Mouse (Mus musculus) gastrocnemius, adult 8-10 months (tissue): Measurements from ENCODE around the gene Cort. TPM values are rescaled to one million over a fixed set of nuclear protein-coding genes. Genes with fewer than 3 reads are reported as not detected.
"Not testable (repeated sequence)": the region's sequence is repeated elsewhere in the genome, so short reads cannot be mapped to it uniquely, and the experiment has no call there.

Experiments used
- DNase-seq, 2 experiments: peaks; one replicate each; pipeline ENCODE4 v3.0.0; 2022; ENCODE audit warnings: low spot score in 2 of 2
- total RNA-seq, 4 experiments: library from RNA; stranded (reverse); gene quantifications; 2 replicates each; pipeline ENCODE4 v1.2.4; 2022

Cort gene
- total RNA-seq, 4 experiments from 2014 or later = 0.53 to 0.61 TPM; not detected in 2

DNA sequence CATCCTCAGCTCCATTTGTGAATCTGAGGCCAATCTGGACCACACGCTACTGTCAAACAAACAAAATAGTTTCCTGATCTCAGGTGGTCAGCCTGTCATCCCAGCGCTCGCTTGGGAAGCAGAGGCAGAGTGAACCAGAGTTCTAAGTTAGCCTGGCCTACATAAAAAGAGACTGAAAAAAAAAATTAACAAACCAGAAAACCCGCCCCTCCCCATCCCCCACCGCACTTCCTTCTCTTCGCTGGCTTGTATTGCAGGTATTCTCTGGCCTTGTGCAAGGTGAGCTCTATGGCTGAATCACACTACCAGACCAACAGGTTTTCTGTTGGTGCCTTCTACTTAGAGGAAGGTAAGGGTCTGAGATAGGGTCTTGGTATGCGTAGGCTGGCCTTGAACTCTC, 21.0 kb upstream of the Cort start:
- DNase-seq = no peak

DNA sequence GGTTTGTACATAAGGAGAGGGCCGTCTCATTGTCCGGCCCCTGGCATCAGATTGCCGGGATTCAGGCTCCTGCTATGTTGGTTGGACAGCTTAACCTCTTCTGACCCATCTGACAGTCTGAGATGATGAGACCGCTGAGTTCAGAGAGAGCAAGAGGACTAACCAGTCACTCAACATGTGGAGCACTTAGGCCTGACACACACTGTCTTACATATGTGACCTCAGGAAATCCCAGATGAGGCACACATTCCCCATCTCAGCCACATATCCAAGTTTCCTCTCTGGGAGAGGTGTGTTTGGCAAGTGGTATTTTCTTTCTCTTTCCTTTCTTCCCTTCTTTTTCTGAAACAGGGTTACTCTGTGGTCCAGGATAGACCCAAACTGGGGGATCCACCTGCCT, 18.6 kb upstream of the Cort start:
- no peak for DNase-seq

DNA sequence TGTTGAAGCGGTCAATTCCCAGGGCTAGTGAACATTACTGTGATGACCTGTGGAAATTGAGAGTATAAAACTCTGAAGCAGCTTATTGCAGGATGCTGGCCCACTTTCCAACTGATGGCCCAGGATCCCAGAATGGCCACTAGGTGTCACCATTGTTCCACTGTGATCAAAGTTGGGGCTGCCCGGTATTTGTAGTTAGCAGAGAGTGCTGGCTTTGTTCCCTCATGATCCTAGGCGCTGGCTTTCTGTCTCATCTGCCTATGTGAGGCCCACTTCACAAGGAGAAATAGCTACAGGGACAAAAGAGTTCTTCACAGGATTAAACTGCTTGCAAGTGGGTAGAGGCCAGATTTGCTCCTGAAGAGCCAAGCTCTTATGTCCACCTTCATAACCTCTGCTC, 17.9 kb upstream of the Cort start:
- peak; percentile 56 to 71 for DNase-seq

DNA sequence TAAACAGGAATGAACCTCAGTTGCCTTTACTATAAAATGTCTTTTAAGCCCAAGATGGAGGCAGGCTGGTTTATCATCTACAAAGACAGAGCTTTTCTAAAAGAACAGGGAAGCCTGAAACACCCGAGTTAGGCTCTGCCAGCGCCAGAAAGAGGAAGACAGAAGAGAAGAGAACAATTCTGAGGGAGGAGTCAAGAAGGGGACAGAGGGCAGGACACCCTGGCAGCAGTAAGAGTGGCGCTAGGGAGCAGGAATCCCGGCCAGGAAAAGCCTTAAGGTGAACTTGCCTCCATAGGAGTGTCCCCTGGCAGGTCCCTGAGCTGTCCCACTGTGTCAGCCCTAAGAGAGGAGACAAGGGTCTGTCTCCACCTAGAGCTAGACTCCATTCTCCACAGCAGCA, 17.0 kb upstream of the Cort start:
- no peak for DNase-seq

DNA sequence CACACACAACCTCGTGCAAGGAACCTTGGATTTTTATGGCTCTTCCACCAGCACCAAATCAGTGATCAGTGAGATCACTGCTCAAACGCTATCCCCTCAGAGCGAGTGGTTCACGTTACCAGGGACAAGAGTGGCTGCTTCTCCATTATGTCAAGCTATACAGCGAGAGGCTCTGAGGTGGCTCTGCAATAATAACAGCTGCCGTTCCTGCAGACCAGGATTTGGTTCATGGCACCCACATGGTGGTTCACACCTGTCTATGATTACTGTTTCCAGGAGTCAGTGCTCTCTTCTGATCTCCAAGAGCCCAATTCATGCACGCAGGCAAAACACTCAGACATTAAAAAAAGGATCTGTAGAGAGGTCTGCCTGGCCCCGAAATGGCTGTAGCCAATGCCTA, 12.0 kb upstream of the Cort start:
- no peak for DNase-seq

DNA sequence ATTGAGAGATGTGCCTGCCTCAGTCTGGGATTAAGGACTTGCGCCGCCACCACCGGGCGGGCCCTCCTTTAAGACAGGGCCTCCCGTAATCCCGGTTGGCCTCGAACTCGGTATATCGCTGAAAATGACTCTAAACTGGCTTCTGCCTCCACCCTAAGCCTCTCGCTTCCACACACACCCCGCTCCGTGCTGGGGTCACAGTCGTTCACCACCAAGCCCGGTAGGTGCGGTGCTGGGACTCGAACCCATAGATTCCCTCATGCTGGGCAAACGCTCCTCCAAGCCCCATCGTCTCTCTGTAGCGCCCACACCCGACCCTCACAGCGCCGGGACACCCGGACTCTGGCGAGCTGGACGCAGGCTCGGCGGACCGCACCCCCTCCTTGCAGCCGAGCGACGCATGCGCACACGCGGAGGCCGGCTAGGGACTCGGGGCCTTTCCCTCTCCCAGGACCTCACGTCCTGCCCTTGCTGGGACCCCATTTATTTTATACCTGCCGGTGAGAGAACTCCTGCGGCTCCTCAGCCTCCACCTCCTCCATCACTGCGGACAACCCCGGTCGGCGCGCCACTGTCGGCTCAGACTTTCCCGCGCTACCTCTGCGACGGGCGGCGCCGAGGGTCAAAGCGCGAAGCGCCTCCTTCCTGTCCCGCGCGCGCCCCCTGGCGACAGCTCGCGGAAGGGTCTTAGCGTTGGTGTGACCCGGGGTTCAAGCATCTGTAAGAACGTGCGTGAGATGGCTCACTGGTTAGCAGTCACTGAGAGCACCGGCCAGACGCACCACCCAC, 10.6 kb upstream of the Cort start, which contains the start of gene Cenps:
Gene Cenps (minus strand): TSS at position 648 of the 789 bp plus-strand sequence.
- peak; percentile 72 to 80 for DNase-seq

DNA sequence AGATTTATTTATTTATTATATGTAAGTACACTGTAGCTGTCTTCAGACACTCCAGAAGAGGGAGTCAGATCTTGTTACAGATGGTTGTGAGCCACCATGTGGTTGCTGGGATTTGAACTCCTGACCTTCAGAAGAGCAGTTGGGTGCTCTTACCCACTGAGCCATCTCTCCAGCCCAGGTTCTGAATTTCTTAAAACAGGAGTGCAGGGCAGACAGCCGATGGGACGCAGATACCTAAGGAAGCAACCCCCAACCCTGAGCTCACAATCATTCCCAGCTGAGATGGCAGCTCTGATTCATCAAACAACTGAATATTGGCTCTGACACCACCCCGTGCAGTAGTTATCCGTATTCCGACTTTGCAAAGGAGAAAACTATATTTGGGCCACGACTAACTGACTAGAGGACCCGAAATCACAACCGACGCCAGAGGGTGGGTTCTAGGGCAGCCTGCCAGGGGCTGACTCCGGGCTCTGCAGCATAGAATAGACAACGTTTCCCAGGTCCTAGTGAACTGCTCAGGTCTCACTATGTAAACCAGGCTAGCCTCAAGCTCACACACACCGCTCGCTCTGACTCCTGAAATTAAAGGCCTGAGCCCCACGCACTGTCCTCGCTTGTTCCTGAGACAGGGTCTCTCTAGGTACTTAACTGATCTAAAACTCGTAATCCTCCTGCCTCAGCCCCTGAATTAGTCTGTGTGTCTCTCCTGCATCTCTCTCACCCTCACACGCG, 9.7 kb upstream of the Cort start:
- no peak for DNase-seq

DNA sequence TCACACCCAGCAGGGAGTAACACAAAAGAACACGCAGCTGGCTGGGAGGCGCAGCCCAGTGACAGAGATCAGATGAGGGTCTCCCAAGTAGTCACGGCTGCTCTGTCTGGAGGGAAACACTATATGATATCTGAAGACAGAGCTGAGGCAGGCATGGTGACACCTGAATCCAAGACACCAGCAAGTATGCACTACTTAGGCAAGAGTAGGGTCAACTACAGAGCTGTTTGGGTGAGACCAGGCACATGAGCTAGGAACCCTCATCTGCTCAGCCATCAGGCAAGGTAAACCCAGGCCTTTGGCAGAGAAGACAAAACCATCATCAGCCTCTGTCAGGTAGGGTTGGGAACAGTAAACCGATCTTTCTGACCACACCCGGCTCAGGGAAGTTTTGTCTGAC, 6.8 kb upstream of the Cort start:
- no peak for DNase-seq

DNA sequence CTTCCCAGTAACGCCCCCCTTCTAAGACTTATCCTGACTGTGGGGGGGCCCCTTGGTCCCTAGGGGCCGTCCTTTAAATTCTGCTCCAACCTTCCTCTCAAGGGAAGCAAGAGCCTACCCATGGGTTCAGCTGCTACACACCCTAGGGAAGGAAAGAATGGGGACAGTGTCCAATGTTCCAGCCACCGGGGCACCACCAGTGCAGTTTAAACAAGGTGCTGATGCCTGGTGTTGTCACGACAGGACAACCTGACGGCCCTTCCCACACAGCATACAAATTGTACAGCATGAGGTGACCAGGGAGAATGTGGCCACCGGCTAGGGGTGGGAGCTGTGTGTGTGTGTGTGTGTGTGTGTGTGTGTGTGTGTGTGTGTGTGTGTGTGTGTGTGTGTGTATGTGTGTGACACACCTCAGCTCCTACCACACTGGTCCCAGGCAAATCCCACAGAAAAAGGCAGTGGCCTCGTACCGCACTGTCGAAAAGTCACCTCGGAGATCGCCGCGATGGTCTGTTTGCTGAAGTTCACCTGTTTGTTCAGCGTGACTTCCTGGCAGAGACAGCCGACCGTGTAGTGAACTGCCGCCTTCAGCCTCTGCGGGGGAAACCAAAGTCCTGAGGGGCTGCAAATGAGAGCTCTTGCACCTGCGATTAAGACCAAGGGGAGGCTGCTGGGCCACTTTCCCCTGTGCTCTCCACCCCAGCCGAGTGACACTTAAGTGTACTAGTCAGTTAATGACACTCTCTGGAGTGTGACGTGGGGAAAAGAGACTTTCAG, 5.4 kb upstream of the Cort start:
- no peak for DNase-seq

DNA sequence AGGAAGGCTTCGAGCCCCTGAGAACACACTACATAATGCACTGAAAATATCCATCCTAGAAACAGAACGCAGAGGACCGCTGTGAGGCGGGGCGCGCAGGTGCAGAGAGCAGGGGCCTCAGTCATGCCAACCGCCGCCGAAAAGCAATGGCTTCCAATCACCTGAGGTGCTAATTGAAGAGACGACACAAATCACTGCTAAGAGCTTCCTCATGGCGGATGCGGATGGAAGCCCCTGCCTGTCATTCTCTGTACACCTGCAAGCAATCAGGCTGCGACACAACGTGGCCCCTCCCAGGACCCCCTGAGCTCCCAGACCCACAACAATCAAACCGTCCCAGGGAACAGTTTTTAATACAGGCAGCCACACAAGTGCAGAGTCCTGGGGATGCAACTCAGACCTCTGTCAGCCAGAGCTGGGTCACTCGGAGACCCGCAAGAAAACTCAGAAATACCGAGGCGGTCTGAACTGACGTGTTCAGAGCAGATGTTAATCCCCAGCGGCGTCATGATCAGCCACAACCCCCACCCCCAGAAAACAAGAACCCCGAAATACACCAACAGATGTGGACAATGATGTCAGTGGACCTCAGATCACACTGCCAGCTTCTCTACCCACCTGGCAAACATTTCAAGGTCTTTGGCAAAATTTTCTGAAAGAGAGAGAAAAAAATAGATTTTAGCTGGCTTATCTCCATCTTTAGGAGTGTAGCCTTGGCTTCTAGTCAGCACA, 4.6 kb upstream of the Cort start:
- DNase-seq = no peak

DNA sequence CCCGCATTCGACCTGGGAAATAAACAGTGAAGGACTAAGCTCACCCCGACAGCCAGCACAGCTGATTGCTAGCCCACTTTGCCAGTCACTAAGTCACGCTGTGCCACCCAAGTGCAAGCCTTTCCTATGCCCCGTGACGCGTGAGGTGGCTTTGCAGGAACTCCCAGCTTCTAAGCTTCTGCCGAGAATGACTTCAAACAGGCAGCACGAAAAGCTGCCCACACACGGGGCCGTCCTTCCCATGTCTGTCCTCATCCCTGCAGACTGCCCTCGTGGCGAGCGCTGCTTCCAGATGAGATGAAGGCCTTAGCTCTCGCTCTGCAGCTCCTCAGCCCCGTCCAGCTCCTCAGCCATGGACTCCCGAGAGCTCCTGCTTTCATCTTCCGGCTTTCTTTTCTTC, 1.9 kb upstream of the Cort start:
- DNase-seq = no peak

DNA sequence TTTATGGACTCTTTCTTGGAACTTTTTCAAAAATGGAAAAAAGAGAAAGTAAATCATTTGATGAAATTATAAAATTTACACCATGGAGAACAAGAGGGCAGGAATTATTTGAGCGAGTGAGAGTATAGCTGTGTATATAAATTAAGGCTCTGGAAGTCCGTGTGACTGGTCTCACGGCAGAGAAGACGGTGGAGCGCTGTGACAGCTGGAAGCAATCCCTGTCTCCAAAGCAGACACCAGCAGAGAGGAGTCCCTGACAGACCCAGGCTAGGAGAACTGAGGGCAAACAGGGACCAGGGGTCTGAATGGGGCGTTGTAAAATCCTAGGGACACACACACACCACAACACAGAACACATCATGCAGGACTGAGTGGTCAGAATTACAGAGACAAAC, 451 bp downstream of the Cort start:
- no peak for DNase-seq

DNA sequence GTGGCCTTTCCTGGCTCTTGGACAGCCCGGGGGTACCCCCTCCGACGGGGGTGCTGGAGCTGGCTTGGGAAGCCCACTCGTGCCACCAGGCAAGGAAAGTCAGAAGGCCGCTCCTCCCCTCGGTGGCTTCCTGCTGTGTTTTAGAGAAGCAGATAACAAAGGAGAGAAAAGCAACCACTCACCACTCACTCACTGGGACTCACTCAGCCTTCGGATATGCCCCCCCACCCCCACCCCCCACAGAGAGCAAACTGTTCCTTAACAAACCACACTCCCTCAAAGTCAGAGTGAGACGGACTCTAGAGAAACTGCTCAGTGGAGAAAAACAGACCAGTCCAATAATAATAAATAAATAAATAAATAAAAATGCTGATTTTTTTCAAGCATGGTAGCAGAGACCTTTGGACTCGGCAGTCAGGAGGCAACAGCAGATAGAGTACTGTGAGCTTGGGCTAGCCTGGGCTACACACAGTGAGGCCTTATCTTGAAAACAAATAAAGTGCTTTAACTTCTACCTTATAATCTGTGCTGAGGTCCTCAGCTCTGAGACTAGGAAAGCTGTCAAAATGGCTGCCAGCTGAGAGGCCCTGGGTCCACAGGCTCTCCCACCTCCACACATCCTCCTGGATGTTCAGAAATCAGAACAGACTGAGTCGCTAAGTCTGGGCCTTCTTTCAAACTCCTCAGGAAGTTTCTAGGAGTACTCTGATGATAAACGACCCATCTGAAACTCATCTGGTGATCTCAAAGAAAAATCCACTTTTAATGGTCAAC, 1.0 kb downstream of the Cort start:
- no peak for DNase-seq

DNA sequence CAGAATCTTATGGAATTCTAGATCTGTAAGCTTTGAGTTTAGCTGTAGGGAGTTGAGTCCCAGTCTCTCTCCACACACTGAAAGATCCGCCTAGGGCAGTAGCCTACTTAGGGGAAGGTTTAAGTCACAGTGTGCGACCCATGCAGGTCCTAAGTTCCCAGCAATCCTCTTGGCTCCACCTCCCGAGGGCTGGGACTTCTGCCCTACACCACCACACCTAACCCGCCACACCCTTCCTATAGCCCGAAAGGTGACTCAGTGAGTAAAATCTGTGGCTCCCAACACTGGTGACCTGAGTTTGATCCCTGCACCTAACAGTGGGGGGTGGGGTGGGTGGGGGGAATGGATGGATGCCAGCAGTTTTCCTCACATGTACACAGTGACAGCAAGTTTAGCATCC, 3.1 kb downstream of the Cort start:
- DNase-seq = no peak

DNA sequence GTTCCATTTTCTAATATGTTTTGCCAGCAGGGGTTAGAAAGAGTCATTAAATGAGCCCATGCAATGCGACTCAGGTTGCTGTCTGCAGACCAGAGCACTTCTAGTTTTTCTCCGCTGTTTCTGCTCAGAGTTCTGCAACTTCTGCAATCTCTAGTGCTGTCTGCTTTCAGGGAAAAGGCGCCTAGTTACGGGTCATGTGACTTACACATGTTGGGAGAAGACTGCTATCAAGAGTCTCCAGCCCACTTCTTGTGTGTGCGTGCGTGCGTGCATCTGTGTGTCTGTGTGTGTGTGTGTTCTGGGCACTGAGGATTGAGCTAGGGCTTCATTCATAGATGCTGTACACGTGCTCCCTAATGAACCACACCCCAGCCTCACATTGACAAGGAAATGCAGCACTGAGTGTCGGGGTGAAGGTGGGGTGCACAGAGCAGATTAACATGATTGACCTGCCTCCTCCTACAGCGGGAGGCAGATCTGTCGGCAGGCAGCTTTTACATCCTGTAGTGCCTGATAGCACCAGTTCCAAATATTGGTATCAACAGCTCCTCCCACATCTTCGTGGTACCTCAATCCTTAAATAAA, 6.5 kb downstream of the Cort start:
- not testable (repeated sequence) for DNase-seq

DNA sequence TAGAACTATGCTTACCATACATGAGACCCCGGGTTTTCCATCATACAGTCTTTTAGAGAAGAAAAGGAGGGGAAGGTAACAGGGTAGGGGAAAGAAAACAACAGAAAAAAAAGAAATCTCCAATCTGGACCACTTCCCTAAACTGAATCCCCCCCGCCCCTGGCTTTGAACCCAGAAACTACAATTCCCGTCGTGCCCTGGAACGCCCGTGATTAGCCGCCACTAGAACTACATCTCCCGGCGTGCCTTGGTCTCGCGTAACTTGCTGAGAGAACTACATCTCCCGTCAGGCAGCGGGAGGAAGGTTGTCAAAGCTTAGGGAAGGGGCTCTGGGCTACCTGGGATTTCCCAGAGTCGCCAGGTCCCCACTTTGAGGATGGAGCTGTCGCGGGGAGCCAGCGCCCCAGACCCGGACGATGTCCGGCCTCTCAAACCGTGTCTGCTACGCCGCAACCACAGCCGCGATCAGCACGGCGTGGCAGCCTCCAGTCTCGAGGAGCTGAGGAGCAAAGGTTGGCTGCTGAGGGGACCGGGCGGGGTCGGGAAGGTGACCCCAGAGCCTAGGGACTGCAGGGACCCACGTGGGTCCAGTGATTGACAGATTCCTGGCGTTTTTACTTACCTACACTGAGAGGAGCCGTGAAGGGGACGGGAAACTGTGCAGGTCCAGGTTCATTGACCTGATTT, 22.5 kb downstream of the Cort start, which contains the start of gene Dffa:
Gene Dffa (plus strand): TSS at position 272 of the 687 bp plus-strand sequence.
- peak; percentile 84 to 87 for DNase-seq

DNA sequence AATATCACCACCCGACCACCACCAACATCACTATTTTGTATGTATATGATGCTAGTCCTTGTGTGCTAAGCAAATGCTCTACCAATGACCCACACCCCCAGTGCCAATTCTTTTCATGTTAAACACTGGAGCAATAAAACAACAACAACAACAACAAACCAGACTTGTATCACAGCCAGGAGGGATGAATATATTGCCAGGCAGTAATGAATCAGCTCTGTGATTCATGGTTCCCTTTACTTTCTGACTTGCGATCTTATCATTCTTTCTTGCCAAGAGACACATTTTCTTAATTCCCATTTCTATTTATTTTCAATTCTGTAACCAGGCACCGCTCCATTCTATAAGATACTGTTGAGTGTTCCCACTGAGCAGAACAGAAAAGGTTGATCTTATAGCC, 25.1 kb downstream of the Cort start:
- DNase-seq = no peak

DNA sequence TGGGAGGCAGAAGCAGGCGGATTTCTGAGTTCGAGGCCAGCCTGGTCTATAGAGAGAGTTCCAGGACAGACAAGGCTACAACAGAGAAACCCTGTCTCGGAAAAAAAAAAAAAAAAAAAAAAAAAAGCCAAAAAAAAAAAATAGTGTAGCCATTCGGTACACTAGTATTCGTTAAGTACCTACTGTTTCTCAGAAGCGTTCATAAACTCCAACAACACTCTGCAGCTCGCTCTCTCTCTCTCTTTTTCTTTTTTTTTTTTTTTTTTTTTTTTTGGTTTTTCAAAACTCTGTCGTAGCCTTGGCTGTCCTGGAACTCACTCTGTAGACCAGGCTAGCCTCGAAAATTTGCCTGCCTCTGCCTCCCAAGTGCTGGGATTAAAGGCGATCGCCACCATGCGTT, 26.1 kb downstream of the Cort start:
- not testable (repeated sequence) for DNase-seq

DNA sequence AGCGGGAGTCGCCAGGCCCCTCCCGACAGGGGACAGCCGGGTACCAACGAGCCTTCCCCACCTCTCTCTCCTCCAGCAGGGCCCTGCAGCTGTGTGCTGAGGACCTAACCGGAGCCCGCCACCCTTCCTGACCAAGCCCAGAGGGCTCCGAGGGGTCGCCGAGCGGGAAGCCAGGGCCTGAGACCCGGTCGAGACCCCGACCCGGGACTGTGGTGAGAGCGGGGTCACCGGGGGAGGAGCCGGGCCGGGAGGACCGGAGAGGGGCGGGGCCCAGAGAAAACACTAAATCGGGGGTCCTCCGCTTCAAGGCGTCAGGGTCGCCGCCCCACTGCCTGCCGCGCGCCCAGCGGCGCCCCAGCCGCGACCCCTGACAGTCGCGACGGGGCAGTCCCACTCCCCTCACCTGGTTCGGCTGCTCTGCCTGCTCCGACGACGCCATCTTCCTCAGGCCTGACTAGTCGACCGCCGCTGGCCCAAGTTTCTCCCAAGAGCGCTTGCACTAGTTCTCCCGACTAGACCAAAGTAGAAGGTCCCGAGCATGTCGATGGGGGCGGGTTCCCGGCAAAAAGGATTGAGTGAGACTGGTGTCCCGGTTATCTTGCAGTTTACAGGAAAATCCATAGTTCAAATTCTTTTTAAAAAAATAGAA, 27.1 kb downstream of the Cort start, which contains the start of gene Pex14:
Gene Pex14 (minus strand): TSS at position 508 of the 649 bp plus-strand sequence.
- DNase-seq = peak; percentile 82 to 87
